Comparison of ENCODE assay signal across 8 mouse cellular contexts in genomic region chr6:84095882-84096281, GRCm38 (mm10).
A peak's percentile ranks its signal among the peaks of the same experiment; 100 is the strongest.
DNase-seq lines count a peak whose midpoint lies in the region; ATAC-seq and TF ChIP-seq lines count a peak whose summit lies in the region.

No protein-coding gene starts in this region.

- H3K4me1 ChIP-seq in testis, adult 2 months (ENCODE audit: control insufficient read depth, insufficient read depth, low read length), result no peaks in the 10 kb centered on the region
- H3K4me1 ChIP-seq in forebrain, embryonic 10.5 days, result peaks cover 15% of the 10 kb centered on the region
- H3K4me1 ChIP-seq in hindbrain, postnatal 0 days (ENCODE audit: insufficient read depth, low read length), result no peaks in the 10 kb centered on the region
- H3K4me1 ChIP-seq in limb, embryonic 10.5 days, result peaks cover 63% of the 10 kb centered on the region
- H3K4me1 ChIP-seq in midbrain, embryonic 15.5 days, result no peaks in the 10 kb centered on the region

- H3K27ac ChIP-seq in testis, adult 2 months (ENCODE audit: control insufficient read depth, insufficient read depth, low read depth, low read length), result no peak overlapping the region
- H3K27ac ChIP-seq in forebrain, embryonic 10.5 days, result no peak overlapping the region
- H3K27ac ChIP-seq in hindbrain, postnatal 0 days, result no peak overlapping the region
- H3K27ac ChIP-seq in limb, embryonic 10.5 days, result peak overlapping the region; percentile 93
- H3K27ac ChIP-seq in midbrain, embryonic 15.5 days, result no peak overlapping the region

- TF ChIP-seq POLR2A in testis, adult 2 months (IDR thresholded peaks at IDR 0.05; ENCODE audit: control insufficient read depth, low read depth, low read length), result no peak

- H3K9ac ChIP-seq in hindbrain, postnatal 0 days (replicated peaks; ENCODE audit: low read length), result no peak overlapping the region
- H3K9ac ChIP-seq in midbrain, embryonic 15.5 days, result no peak overlapping the region

- WGBS in forebrain, embryonic 10.5 days, result 12% methylated on average over 7 of the region's 7 CpGs
- WGBS in hindbrain, postnatal 0 days, result 14% methylated on average over 7 of the region's 7 CpGs
- WGBS in limb, embryonic 10.5 days, result 16% methylated on average over 7 of the region's 7 CpGs
- WGBS in midbrain, embryonic 15.5 days, result 14% methylated on average over 7 of the region's 7 CpGs

- no peaks in the 10 kb centered on the region for H3K36me3 ChIP-seq in testis, adult 2 months (ENCODE audit: control insufficient read depth, insufficient read depth, low read length)
- no peaks in the 10 kb centered on the region for H3K36me3 ChIP-seq in forebrain, embryonic 10.5 days (replicated peaks)
- no peaks in the 10 kb centered on the region for H3K36me3 ChIP-seq in hindbrain, postnatal 0 days (ENCODE audit: insufficient read depth, low read length)
- H3K36me3 ChIP-seq in limb, embryonic 10.5 days, result no peaks in the 10 kb centered on the region
- H3K36me3 ChIP-seq in midbrain, embryonic 15.5 days (replicated peaks), result no peaks in the 10 kb centered on the region

- TF ChIP-seq CTCF in testis, adult 2 months (IDR thresholded peaks at IDR 0.05; ENCODE audit: control insufficient read depth, insufficient read depth, insufficient replicate concordance, low read depth, low read length), result peak; percentile 45; the same call in 1 of the 2 replicates
- peak; percentile 97 for TF ChIP-seq CTCF in hindbrain, postnatal 0 days (IDR thresholded peaks at IDR 0.05; ENCODE audit: low read depth)

- no peak for DNase-seq in testis, postnatal 10 days (ENCODE audit: low spot score)
- peak; percentile 72 for DNase-seq in c-Kit-positive CD71-negative TER-119-negative erythroid progenitor cells, embryonic 14.5 days (ENCODE audit: low read depth)
- peak; percentile 44 for DNase-seq in forebrain, embryonic 10.5 days (ENCODE audit: extremely low spot score, low spot score)
- DNase-seq in hindbrain, postnatal 0 days (ENCODE audit: low spot score), result peak; percentile 95
- DNase-seq in limb, embryonic 10.5 days (ENCODE audit: low spot score), result no peak
- peak; percentile 66 for DNase-seq in thymus, postnatal 4 days

- ATAC-seq in hindbrain, postnatal 0 days, result peak; percentile 58; the same call in 1 of the 2 replicates
- peak; percentile 76 for ATAC-seq in midbrain, embryonic 15.5 days (replicated peaks)

- no peaks in the 10 kb centered on the region; the same call in 1 of the 2 replicates for H3K9me3 ChIP-seq in forebrain, embryonic 10.5 days
- no peaks in the 10 kb centered on the region for H3K9me3 ChIP-seq in hindbrain, postnatal 0 days (ENCODE audit: low read length)
- H3K9me3 ChIP-seq in limb, embryonic 10.5 days (replicated peaks), result no peaks in the 10 kb centered on the region
- H3K9me3 ChIP-seq in midbrain, embryonic 15.5 days, result no peaks in the 10 kb centered on the region

- H3K4me3 ChIP-seq in testis, adult 2 months (ENCODE audit: control insufficient read depth, low read depth, low read length), result no peak overlapping the region
- H3K4me3 ChIP-seq in forebrain, embryonic 10.5 days, result no peak overlapping the region
- no peak overlapping the region for H3K4me3 ChIP-seq in hindbrain, postnatal 0 days (ENCODE audit: low read length)
- no peak overlapping the region for H3K4me3 ChIP-seq in limb, embryonic 10.5 days
- no peak overlapping the region for H3K4me3 ChIP-seq in midbrain, embryonic 15.5 days

- H3K27me3 ChIP-seq in testis, adult 2 months (ENCODE audit: control insufficient read depth, insufficient read depth, low read length), result no peaks in the 10 kb centered on the region
- H3K27me3 ChIP-seq in forebrain, embryonic 10.5 days (ENCODE audit: poor library complexity, severe bottlenecking), result peaks cover 12% of the 10 kb centered on the region
- no peaks in the 10 kb centered on the region for H3K27me3 ChIP-seq in hindbrain, postnatal 0 days (ENCODE audit: insufficient read depth, low read length)
- H3K27me3 ChIP-seq in limb, embryonic 10.5 days (ENCODE audit: low read depth, poor library complexity, severe bottlenecking), result no peaks in the 10 kb centered on the region
- H3K27me3 ChIP-seq in midbrain, embryonic 15.5 days (replicated peaks), result no peaks in the 10 kb centered on the region

- H3K4me2 ChIP-seq in hindbrain, postnatal 0 days (ENCODE audit: low read depth, low read length), result no peak overlapping the region
- no peak overlapping the region for H3K4me2 ChIP-seq in midbrain, embryonic 15.5 days

Comparison
In these comparisons a context has a peak if more than half of its experiments do, and no peak if none do; other contexts are left out.
1. DNase-seq: peak in c-Kit-positive CD71-negative TER-119-negative erythroid progenitor cells, embryonic 14.5 days (single experiment), forebrain, embryonic 10.5 days (single experiment), hindbrain, postnatal 0 days (single experiment) and thymus, postnatal 4 days (single experiment); none in testis, postnatal 10 days (single experiment) and limb, embryonic 10.5 days (single experiment).